Mouse (Mus musculus) liver, embryonic 12.5 days (tissue): ENCODE measurements at regions not wholly inside any gene's neighbourhood (a gene's known extent, or its start where the extent isn't known, plus 50 kb on each side); places are given as distances from the start of the nearest gene placed in this dataset.
"Not testable (repeated sequence)": the region's sequence is repeated elsewhere in the genome, so short reads cannot be mapped to it uniquely, and the experiment has no call there.

Experiments
- ATAC-seq: fragments of 200-750 bp; cut with Nextera tagmentation; 2 replicates; pipeline ENCODE4 v1.8.0; 2017; ENCODE audit warnings: moderate number of reproducible peaks, mild to moderate bottlenecking, moderate library complexity
- H3K27ac ChIP-seq: fragments of 300-500 bp; sonication (generic); 2 replicates; pipeline ENCODE4 v1.5.1; 2016; ENCODE audit warnings: mild to moderate bottlenecking
- H3K27me3 ChIP-seq: fragments of 300-500 bp; sonication (generic); replicated peaks from 2 replicates; pipeline ENCODE4 v1.6.1; 2016; ENCODE audit warnings: mild to moderate bottlenecking, moderate library complexity
- H3K36me3 ChIP-seq: fragments of 300-500 bp; sonication (generic); 2 replicates; pipeline ENCODE4 v1.6.1; 2016; ENCODE audit warnings: mild to moderate bottlenecking, moderate library complexity
- H3K4me1 ChIP-seq: fragments of 300-500 bp; sonication (generic); 2 replicates; pipeline ENCODE4 v1.6.1; 2016
- H3K4me2 ChIP-seq: fragments of 300-500 bp; sonication (generic); 2 replicates; pipeline ENCODE4 v1.6.1; 2016; ENCODE audit warnings: mild to moderate bottlenecking, moderate library complexity
- H3K4me3 ChIP-seq: fragments of 300-500 bp; sonication (generic); 2 replicates; pipeline ENCODE4 v1.5.1; 2016; ENCODE audit warnings: mild to moderate bottlenecking, moderate library complexity
- H3K9ac ChIP-seq: fragments of 300-500 bp; sonication (generic); 2 replicates; pipeline ENCODE4 v1.6.1; 2016; ENCODE audit warnings: mild to moderate bottlenecking, moderate library complexity
- H3K9me3 ChIP-seq: fragments of 300-500 bp; sonication (generic); replicated peaks from 2 replicates; pipeline ENCODE4 v1.6.1; 2016; ENCODE audit warnings: mild to moderate bottlenecking, moderate library complexity
- WGBS: fragments of 180-500 bp; shearing (Covaris S2); methylation state at CpG from one replicate; pipeline ENCODE4 v1.1.7; 2016; ENCODE audit not compliant: insufficient replicate concordance; 5-methylcytosine and 5-hydroxymethylcytosine counted together

GRCm38 (mm10) chr1:81739392-81739791 lies 493.5 kb upstream of the Gm9747 start:
- Histone ChIP-seq H3K27me3 (no peaks in the 10 kb centered on the region), H3K4me1 (no peaks in the 10 kb centered on the region), H3K4me2 (no peak overlapping the region), H3K9me3 (no peaks in the 10 kb centered on the region), H3K27ac (no peak overlapping the region), H3K9ac (no peak overlapping the region), H3K4me3 (no peak overlapping the region), H3K36me3 (no peaks in the 10 kb centered on the region)
- 70% methylated on average over 3 of the region's 3 CpGs for WGBS
- ATAC-seq: no peak

DNA sequence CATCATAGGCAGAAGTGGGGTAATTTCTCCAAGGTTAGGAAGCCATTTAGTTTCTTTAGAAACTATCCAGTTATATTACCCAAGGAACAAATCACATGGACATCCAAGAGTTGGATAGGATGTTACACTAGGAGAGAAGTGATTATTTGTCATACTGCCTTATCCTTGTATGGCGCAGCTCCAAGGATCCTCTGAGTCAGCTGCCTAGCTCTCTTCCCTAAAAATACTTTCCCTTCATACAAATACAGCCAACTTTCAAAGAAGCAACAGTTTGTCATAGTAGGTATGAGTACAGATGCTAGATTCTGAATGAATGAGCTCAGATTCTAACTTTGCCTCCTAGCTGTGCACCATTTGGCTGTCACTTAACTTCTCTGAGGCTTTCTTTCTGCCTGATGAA lies 492.9 kb upstream of the Gm9747 start:
- Histone ChIP-seq H3K4me3 (no peak overlapping the region), H3K9me3 (no peaks in the 10 kb centered on the region), H3K27me3 (no peaks in the 10 kb centered on the region), H3K4me1 (no peaks in the 10 kb centered on the region), H3K9ac (no peak overlapping the region), H3K27ac (no peak overlapping the region), H3K4me2 (no peak overlapping the region), H3K36me3 (no peaks in the 10 kb centered on the region)
- ATAC-seq: no peak
- 92% methylated on average over 1 of the region's 1 CpGs for whole genome bisulfite sequencing

GRCm38 (mm10) chr1:81741882-81742281 lies 491.0 kb upstream of the Gm9747 start:
- not testable (repeated sequence) for H3K27me3 ChIP-seq, H3K36me3 ChIP-seq, H3K9me3 ChIP-seq, H3K4me3 ChIP-seq, H3K4me2 ChIP-seq, H3K9ac ChIP-seq, H3K27ac ChIP-seq, H3K4me1 ChIP-seq, ATAC-seq
- 60% methylated on average over 8 of the region's 8 CpGs for WGBS

- Histone ChIP-seq H3K36me3 (no peaks in the 10 kb centered on the region), H3K4me1 (no peaks in the 10 kb centered on the region), H3K27ac (no peak overlapping the region), H3K9me3 (no peaks in the 10 kb centered on the region), H3K27me3 (no peaks in the 10 kb centered on the region), H3K4me3 (no peak overlapping the region), H3K4me2 (no peak overlapping the region), H3K9ac (no peak overlapping the region)
- no peak for ATAC-seq
- 51% methylated on average over 8 of the region's 8 CpGs for WGBS
Measured at GRCm38 (mm10) chr1:81744524-81744923, 488.4 kb upstream of the Gm9747 start.

GRCm38 (mm10) chr1:81745024-81745960 lies 487.6 kb upstream of the Gm9747 start:
- H3K27ac ChIP-seq: no peak overlapping the region
- 60% methylated on average over 14 of the region's 14 CpGs for WGBS

GRCm38 (mm10) chr1:81746013-81746412 lies 486.9 kb upstream of the Gm9747 start:
- Histone ChIP-seq H3K4me2 (no peak overlapping the region), H3K9me3 (no peaks in the 10 kb centered on the region)

More at GRCm38 (mm10) chr1:81745024-81745960, 487.6 kb upstream of the Gm9747 start:
- Histone ChIP-seq H3K9me3 (no peaks in the 10 kb centered on the region), H3K9ac (no peak overlapping the region), H3K4me1 (no peaks in the 10 kb centered on the region), H3K4me2 (no peak overlapping the region), H3K4me3 (no peak overlapping the region), H3K27me3 (no peaks in the 10 kb centered on the region), H3K36me3 (no peaks in the 10 kb centered on the region)
- no peak for ATAC-seq

GRCm38 (mm10) chr1:81747025-81747424 lies 485.9 kb upstream of the Gm9747 start:
- no peaks in the 10 kb centered on the region for H3K4me1 ChIP-seq
- no peaks in the 10 kb centered on the region for H3K36me3 ChIP-seq
- H3K27ac ChIP-seq: no peak overlapping the region
- no peak overlapping the region for H3K4me2 ChIP-seq
- ATAC-seq: no peak
- H3K4me3 ChIP-seq: no peak overlapping the region
- no peaks in the 10 kb centered on the region for H3K27me3 ChIP-seq
- WGBS: 70% methylated on average over 3 of the region's 3 CpGs
- H3K9ac ChIP-seq: no peak overlapping the region
- no peaks in the 10 kb centered on the region for H3K9me3 ChIP-seq

More at GRCm38 (mm10) chr1:81746013-81746412, 486.9 kb upstream of the Gm9747 start:
- H3K27ac ChIP-seq: no peak overlapping the region
- no peak for ATAC-seq
- H3K9ac ChIP-seq: no peak overlapping the region
- WGBS: 66% methylated on average over 3 of the region's 3 CpGs
- H3K36me3 ChIP-seq: no peaks in the 10 kb centered on the region
- no peaks in the 10 kb centered on the region for H3K27me3 ChIP-seq
- no peak overlapping the region for H3K4me3 ChIP-seq
- H3K4me1 ChIP-seq: no peaks in the 10 kb centered on the region

GRCm38 (mm10) chr1:81754067-81754466 lies 478.8 kb upstream of the Gm9747 start:
- no peak for ATAC-seq
- 64% methylated on average over 2 of the region's 2 CpGs for WGBS
- Histone ChIP-seq H3K9me3 (no peaks in the 10 kb centered on the region), H3K4me2 (no peak overlapping the region), H3K9ac (no peak overlapping the region), H3K36me3 (no peaks in the 10 kb centered on the region), H3K4me1 (no peaks in the 10 kb centered on the region), H3K27me3 (no peaks in the 10 kb centered on the region), H3K27ac (no peak overlapping the region), H3K4me3 (no peak overlapping the region)

GRCm38 (mm10) chr1:81755281-81755680 lies 477.6 kb upstream of the Gm9747 start:
- no peak overlapping the region for H3K27ac ChIP-seq
- H3K9me3 ChIP-seq: no peaks in the 10 kb centered on the region
- ATAC-seq: no peak
- H3K9ac ChIP-seq: no peak overlapping the region
- no peak overlapping the region for H3K4me2 ChIP-seq
- H3K36me3 ChIP-seq: no peaks in the 10 kb centered on the region
- H3K27me3 ChIP-seq: no peaks in the 10 kb centered on the region
- 48% methylated on average over 3 of the region's 3 CpGs for WGBS
- no peaks in the 10 kb centered on the region for H3K4me1 ChIP-seq
- H3K4me3 ChIP-seq: no peak overlapping the region

- no peaks in the 10 kb centered on the region for H3K36me3 ChIP-seq
- 50% methylated on average over 2 of the region's 2 CpGs for WGBS
- no peaks in the 10 kb centered on the region for H3K9me3 ChIP-seq
- H3K9ac ChIP-seq: no peak overlapping the region
- H3K27ac ChIP-seq: no peak overlapping the region
- no peak for ATAC-seq
- no peak overlapping the region for H3K4me3 ChIP-seq
- H3K4me2 ChIP-seq: no peak overlapping the region
- H3K27me3 ChIP-seq: no peaks in the 10 kb centered on the region
- H3K4me1 ChIP-seq: no peaks in the 10 kb centered on the region
Measured at GRCm38 (mm10) chr1:81755694-81756093, 477.2 kb upstream of the Gm9747 start.

DNA sequence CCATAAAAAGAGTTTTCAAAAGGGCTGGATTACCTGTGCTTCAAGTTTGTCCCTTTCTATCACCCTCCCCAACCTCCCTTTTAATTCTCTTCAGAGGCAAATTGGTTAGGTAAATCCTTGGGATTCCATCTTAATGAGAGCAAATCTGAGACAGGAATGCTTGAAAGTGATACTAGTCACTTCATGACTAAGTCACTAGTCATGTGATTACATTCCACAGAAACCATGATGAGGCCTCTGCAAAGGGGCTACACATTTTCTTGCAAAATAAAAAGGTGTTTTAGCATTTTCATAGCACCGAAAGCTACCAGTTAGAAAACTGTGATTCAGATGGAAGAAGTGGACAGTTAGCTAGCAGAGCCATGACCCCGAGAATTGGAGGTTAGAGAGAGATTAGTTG lies 473.0 kb upstream of the Gm9747 start:
- no peak for ATAC-seq
- Histone ChIP-seq H3K4me3 (no peak overlapping the region), H3K4me1 (no peaks in the 10 kb centered on the region), H3K9ac (no peak overlapping the region), H3K9me3 (no peaks in the 10 kb centered on the region), H3K27me3 (no peaks in the 10 kb centered on the region), H3K27ac (no peak overlapping the region), H3K4me2 (no peak overlapping the region), H3K36me3 (no peaks in the 10 kb centered on the region)
- WGBS: 61% methylated on average over 2 of the region's 2 CpGs

- Histone ChIP-seq H3K4me1 (no peaks in the 10 kb centered on the region), H3K4me2 (no peak overlapping the region), H3K27me3 (no peaks in the 10 kb centered on the region), H3K27ac (no peak overlapping the region), H3K9me3 (no peaks in the 10 kb centered on the region), H3K36me3 (no peaks in the 10 kb centered on the region), H3K9ac (no peak overlapping the region), H3K4me3 (no peak overlapping the region)
- ATAC-seq: no peak
- 71% methylated on average over 3 of the region's 3 CpGs for WGBS
Measured at GRCm38 (mm10) chr1:81771704-81772103, 461.2 kb upstream of the Gm9747 start.

- H3K27me3 ChIP-seq: no peaks in the 10 kb centered on the region
- ATAC-seq: no peak
- no peaks in the 10 kb centered on the region for H3K9me3 ChIP-seq
- H3K27ac ChIP-seq: no peak overlapping the region
- H3K4me3 ChIP-seq: no peak overlapping the region
- H3K36me3 ChIP-seq: no peaks in the 10 kb centered on the region
- no peaks in the 10 kb centered on the region for H3K4me1 ChIP-seq
- no peak overlapping the region for H3K9ac ChIP-seq
- no peak overlapping the region for H3K4me2 ChIP-seq
Measured at GRCm38 (mm10) chr1:81780583-81780982, 452.3 kb upstream of the Gm9747 start.
